Mouse (Mus musculus) stomach, embryonic 14.5 days (tissue): ENCODE data around the gene Efemp1. TPM values are rescaled to one million over a fixed set of nuclear protein-coding genes. Genes with fewer than 3 reads are reported as not detected.

ENCODE experiments used
- ATAC-seq: fragments of 200-750 bp; cut with Nextera tagmentation; 2 replicates; pipeline ENCODE4 v1.8.0; 2017; ENCODE audit warnings: low read depth, moderate TSS enrichment; ENCODE audit not compliant: insufficient number of reproducible peaks, insufficient read depth, low FRiP score
- H3K27ac ChIP-seq: fragments of 300-500 bp; sonication (generic); 2 replicates; pipeline ENCODE4 v1.5.1; 2014; ENCODE audit warnings: mild to moderate bottlenecking, low read length, moderate library complexity, mixed read lengths
- H3K27me3 ChIP-seq: fragments of 300-500 bp; sonication (generic); 2 replicates; pipeline ENCODE4 v1.6.1; 2014; ENCODE audit warnings: low read length, control low read depth, mixed read lengths; ENCODE audit not compliant: control insufficient read depth, insufficient read depth
- H3K36me3 ChIP-seq: fragments of 300-500 bp; sonication (generic); 2 replicates; pipeline ENCODE4 v1.6.1; 2014; ENCODE audit warnings: mild to moderate bottlenecking, control low read depth, low read length, moderate library complexity, mixed read lengths; ENCODE audit not compliant: control insufficient read depth, insufficient read depth
- H3K4me1 ChIP-seq: fragments of 300-500 bp; sonication (generic); 2 replicates; pipeline ENCODE4 v1.6.1; 2014; ENCODE audit warnings: low read length, control low read depth, mixed read lengths; ENCODE audit not compliant: control insufficient read depth, insufficient read depth
- H3K4me2 ChIP-seq: fragments of 300-500 bp; sonication (generic); replicated peaks from 2 replicates; pipeline ENCODE4 v1.6.1; 2014; ENCODE audit warnings: low read depth, low read length, control low read depth
- H3K4me3 ChIP-seq: fragments of 300-500 bp; sonication (generic); 2 replicates; pipeline ENCODE4 v1.5.1; 2014; ENCODE audit warnings: low read depth, low read length, control low read depth
- H3K9ac ChIP-seq: fragments of 300-500 bp; sonication (generic); replicated peaks from 2 replicates; pipeline ENCODE4 v1.6.1; 2014; ENCODE audit warnings: low read depth, mild to moderate bottlenecking, control low read depth, low read length, moderate library complexity, mixed read lengths
- H3K9me3 ChIP-seq: fragments of 300-500 bp; sonication (generic); 2 replicates; pipeline ENCODE4 v1.6.1; 2016; ENCODE audit warnings: low read depth, low read length, control low read depth; ENCODE audit not compliant: control insufficient read depth
- WGBS: fragments of 180-500 bp; shearing (Covaris S2); extraction: QIAGEN DNeasy Blood & Tissue Kit; methylation state at CpG from one replicate; pipeline ENCODE4 v1.1.7; 2014; 5-methylcytosine and 5-hydroxymethylcytosine counted together
- polyA plus RNA-seq: library from polyadenylated mRNA; unstranded; fragments of >200 nt; fragmentation: Nextera tagmentation; extraction: Ambion mirVana; gene quantifications from 2 replicates; pipeline ENCODE4 v1.2.1, GENCODE M21; 2014

The Efemp1 gene
- 12.1 and 13.3 TPM in 2 replicates for polyA plus RNA-seq

DNA sequence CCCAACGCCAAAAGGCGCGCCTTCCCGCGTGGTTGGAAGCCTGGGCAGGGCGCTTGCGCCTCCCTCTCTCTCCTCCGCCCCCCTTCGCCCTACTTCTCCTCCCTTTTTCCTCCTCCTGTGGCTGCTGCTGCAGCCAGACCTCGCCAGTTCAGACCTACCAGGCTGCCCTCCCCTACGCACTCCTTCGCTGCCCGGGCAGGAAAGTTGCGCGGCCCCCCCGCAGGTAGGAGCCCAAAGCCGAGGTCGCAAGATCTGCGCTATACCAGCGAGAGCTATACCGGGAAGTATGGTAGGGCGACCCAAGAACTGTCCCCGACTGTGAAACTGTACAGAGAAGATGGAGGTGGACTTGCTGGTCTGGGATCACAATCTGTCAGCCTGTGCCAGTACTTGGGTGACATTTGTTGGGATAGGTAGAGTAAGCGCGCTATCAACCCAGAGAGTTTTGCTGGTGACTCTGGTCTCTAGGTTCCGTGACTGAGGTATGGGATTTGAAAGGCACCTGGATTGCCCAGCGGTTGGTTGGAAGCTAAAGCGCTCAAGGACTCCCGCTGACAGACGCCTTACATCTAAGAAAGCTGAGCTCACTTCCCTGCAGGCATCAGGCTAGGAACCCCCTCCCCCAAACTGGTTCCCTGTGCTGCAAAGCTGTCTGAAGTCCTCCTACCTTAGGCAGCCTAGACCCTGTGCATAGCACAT is at the start of gene Efemp1:
Gene Efemp1, plus strand, starts transcription at position 103 of the 699 bp plus-strand sequence.
- Histone ChIP-seq H3K36me3 (no peaks in the 10 kb centered on the region), H3K4me3 (peak within 1 kb of the TSS; percentile 46), H3K27ac (no peak within 1 kb of the TSS), H3K9ac (peak within 1 kb of the TSS; percentile 29; the same call in 1 of the 2 replicates), H3K4me1 (no peaks in the 10 kb centered on the region), H3K4me2 (peak within 1 kb of the TSS; percentile 83), H3K27me3 (no peaks in the 10 kb centered on the region; the same call in 1 of the 2 replicates), H3K9me3 (no peaks in the 10 kb centered on the region)
- under 1% methylated on average over 30 of the region's 30 CpGs for WGBS
- ATAC-seq: peak; percentile 74; the same call in 1 of the 2 replicates

DNA sequence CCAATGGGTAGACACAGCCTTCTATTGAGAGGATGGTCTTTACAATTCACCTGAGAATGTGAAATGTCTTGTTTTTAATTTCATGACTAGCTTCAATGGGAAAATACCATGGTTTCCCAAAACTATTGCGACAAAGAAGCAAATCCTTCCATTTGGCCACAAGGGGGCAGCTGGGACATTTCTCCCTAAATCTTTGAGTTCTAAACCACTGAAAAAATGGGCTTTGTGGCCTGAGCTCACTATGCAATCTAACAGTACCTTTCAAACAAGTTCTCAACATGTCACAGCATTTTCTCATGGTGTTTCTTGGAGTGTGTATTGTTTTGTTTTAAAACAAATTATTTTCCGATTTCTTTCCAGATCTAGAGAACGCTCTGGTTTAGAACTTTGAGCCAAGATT is 44.3 kb upstream of the Efemp1 start:
- H3K27me3 ChIP-seq: no peaks in the 10 kb centered on the region
- ATAC-seq: no peak
- no peak overlapping the region for H3K4me2 ChIP-seq
- H3K36me3 ChIP-seq: no peaks in the 10 kb centered on the region
- no peaks in the 10 kb centered on the region for H3K4me1 ChIP-seq
- 53% methylated on average over 3 of the region's 3 CpGs for WGBS
- H3K4me3 ChIP-seq: no peak overlapping the region
- no peaks in the 10 kb centered on the region for H3K9me3 ChIP-seq
- H3K9ac ChIP-seq: no peak overlapping the region
- no peak overlapping the region for H3K27ac ChIP-seq

DNA sequence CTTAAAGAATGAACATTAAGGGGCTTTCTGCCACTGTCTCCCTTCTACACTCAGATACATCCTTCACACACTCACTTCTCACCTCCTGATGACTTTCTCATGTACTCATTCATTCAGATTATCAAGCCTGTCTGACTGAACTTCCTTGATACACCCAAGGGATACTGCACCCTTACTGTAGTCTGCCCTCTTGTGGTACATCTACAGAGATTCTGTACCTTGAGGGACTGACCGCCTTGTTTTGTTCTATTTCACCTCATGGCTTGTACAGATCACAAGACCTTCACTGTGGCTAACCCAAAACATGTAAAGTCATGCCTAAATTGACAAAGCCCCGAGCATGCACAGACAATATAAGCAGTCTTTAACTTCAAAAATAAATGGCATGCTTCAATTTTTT is 41.1 kb upstream of the Efemp1 start:
- no peaks in the 10 kb centered on the region for H3K27me3 ChIP-seq
- H3K36me3 ChIP-seq: no peaks in the 10 kb centered on the region
- no peak overlapping the region for H3K4me3 ChIP-seq
- WGBS: 79% methylated on average over 2 of the region's 2 CpGs
- H3K4me1 ChIP-seq: no peaks in the 10 kb centered on the region
- no peak overlapping the region for H3K4me2 ChIP-seq
- H3K9me3 ChIP-seq: no peaks in the 10 kb centered on the region
- H3K9ac ChIP-seq: no peak overlapping the region
- no peak for ATAC-seq
- H3K27ac ChIP-seq: no peak overlapping the region

DNA sequence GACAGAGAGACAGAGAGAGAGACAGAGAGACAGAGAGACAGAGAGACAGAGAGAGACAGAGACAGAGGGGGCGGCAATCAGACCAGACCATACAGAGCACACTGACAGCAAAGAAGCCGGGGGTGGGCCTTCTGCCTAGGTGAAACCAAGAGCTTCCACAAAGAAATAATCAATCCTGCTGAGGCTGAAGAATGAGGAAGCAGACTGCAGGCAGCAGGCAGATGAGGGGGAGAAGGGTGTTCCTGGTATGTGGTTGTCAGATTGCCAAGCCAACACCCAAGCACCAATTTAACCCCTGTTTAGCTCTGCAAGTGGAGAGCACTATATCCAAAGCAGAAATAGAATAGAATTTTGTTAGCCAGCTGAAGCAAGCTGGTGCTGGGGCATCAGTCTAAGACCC is 40.4 kb upstream of the Efemp1 start:
- Histone ChIP-seq H3K4me3 (no peak overlapping the region), H3K9ac (no peak overlapping the region), H3K27ac (no peak overlapping the region), H3K27me3 (no peaks in the 10 kb centered on the region), H3K9me3 (no peaks in the 10 kb centered on the region), H3K4me1 (no peaks in the 10 kb centered on the region), H3K4me2 (no peak overlapping the region), H3K36me3 (no peaks in the 10 kb centered on the region)
- 40% methylated on average over 2 of the region's 2 CpGs for WGBS
- peak; percentile 61; the same call in 1 of the 2 replicates for ATAC-seq

DNA sequence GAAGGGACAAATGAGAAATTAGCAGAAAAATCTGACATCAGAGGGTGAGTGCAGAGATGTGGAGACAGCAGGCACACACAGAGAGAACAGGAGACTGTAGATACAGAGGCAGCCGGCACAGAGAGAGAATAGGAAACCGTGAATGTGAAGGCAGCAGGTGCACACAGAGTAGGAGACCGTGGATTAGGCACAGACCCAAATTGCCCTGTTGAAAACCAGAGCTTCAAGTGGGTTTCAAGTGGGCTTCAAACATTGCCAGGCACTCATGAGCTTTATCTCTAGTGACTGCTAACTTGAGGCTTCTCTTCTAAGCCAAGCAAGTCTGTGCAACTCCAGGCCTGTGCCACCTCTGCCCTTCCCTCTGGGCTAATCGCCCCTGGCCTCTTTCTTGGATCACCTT is 35.6 kb upstream of the Efemp1 start:
- ATAC-seq: no peak
- no peaks in the 10 kb centered on the region for H3K36me3 ChIP-seq
- H3K4me1 ChIP-seq: no peaks in the 10 kb centered on the region
- H3K4me2 ChIP-seq: no peak overlapping the region
- 79% methylated on average over 4 of the region's 4 CpGs for WGBS
- H3K27ac ChIP-seq: no peak overlapping the region
- no peak overlapping the region for H3K4me3 ChIP-seq
- H3K27me3 ChIP-seq: no peaks in the 10 kb centered on the region
- H3K9ac ChIP-seq: no peak overlapping the region
- no peaks in the 10 kb centered on the region for H3K9me3 ChIP-seq

DNA sequence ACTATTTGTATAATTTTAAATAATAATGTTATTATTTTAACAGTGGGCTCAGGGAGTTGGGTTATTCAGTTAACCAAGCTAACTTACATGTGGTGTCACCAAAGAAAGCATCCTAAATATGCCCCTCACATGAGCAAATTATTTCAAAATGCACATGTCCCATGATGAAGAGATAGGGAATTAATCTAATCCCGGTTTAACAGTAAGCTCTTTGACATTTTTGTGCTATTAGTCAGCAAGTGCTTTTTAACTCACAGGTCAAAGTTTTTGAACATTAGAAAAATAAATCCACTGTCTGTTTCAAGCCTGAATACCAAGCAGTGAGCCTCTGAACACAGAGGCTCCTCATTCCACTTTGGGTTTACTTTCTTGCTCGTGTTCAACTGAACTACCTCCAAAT is 26.1 kb upstream of the Efemp1 start:
- H3K4me3 ChIP-seq: no peak overlapping the region
- no peaks in the 10 kb centered on the region for H3K9me3 ChIP-seq
- ATAC-seq: no peak
- H3K27ac ChIP-seq: no peak overlapping the region
- no peaks in the 10 kb centered on the region for H3K4me1 ChIP-seq
- no peak overlapping the region for H3K4me2 ChIP-seq
- no peak overlapping the region for H3K9ac ChIP-seq
- H3K27me3 ChIP-seq: no peaks in the 10 kb centered on the region
- WGBS: 59% methylated on average over 2 of the region's 2 CpGs
- H3K36me3 ChIP-seq: no peaks in the 10 kb centered on the region

DNA sequence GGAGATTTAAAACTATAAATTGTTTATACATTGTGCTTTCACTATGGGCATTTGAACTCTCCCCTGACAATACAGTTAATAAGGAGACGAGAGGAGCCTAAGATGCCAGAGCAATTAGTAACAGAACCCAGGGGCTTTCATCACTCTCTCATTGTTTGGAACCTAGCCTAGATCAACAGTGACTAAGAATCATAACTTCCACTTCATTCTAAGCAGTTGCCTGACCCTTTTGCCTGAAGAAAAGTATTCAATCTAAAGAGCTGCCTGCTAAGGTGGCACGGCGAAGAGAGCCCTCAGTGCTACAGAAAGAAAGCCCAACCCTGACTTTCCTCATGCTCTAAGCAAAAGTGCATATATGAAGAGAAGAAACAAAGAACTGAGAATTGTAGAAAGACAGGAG is 19.2 kb upstream of the Efemp1 start:
- 25% methylated on average over 3 of the region's 3 CpGs for WGBS
- Histone ChIP-seq H3K27ac (no peak overlapping the region), H3K36me3 (no peaks in the 10 kb centered on the region), H3K4me3 (no peak overlapping the region), H3K9me3 (no peaks in the 10 kb centered on the region), H3K4me2 (no peak overlapping the region), H3K4me1 (no peaks in the 10 kb centered on the region; the same call in 1 of the 2 replicates), H3K27me3 (no peaks in the 10 kb centered on the region), H3K9ac (no peak overlapping the region)
- no peak for ATAC-seq

DNA sequence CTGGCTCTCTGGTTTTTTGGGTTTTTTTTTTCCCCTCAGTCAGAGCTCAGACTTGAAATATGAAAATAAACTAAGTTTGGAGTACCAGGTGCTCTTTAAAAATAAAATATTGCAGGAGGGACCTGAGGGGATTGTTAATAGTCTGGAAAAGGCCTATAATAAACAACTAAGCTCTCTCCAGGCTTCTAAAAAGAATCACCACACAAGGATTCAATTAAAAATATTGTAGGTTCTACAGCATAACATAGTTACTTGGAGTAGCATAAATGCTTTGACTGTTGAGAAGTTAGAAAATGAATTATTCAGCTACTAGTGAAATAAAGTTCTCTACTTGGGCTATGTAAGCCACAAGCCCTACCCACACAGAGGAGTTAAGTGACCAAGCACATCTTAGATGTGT is 17.9 kb upstream of the Efemp1 start:
- Histone ChIP-seq H3K27me3 (no peaks in the 10 kb centered on the region), H3K9ac (no peak overlapping the region), H3K36me3 (no peaks in the 10 kb centered on the region), H3K27ac (no peak overlapping the region), H3K4me2 (no peak overlapping the region), H3K4me3 (no peak overlapping the region), H3K4me1 (no peaks in the 10 kb centered on the region; the same call in 1 of the 2 replicates), H3K9me3 (no peaks in the 10 kb centered on the region)
- ATAC-seq: no peak

DNA sequence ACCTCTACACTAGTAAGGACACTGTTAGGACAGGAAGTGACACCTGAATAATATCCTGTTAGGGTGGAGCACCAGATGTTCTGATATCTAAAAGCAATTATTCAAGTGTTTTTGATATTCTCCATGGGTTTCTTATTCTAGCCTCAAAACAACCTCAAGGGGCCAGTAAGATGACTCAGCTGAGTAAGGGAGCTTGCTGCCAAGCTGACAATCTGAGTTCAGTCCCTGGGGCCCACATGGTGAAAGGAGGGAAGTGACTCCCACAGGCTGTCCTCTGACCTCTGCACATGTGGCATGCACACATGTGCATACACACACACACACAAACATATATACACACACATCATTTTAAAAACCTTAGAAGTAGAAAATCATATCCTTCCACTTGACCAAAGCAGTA is 3.2 kb upstream of the Efemp1 start:
- no peak overlapping the region for H3K27ac ChIP-seq
- H3K4me3 ChIP-seq: no peak overlapping the region
- no peak overlapping the region for H3K9ac ChIP-seq
- no peak for ATAC-seq
- H3K4me1 ChIP-seq: no peaks in the 10 kb centered on the region
- H3K9me3 ChIP-seq: no peaks in the 10 kb centered on the region
- no peak overlapping the region for H3K4me2 ChIP-seq
- no peaks in the 10 kb centered on the region for H3K36me3 ChIP-seq
- H3K27me3 ChIP-seq: no peaks in the 10 kb centered on the region; the same call in 1 of the 2 replicates
